Mouse (Mus musculus) hindlimb bud, embryonic 11.5 days (tissue): ENCODE data around the gene Usf1.

ENCODE experiments used
- DNase-seq: peaks from one replicate; pipeline ENCODE4 v3.0.0-alpha.2; 2012; ENCODE audit warnings: low read depth, low spot score; ENCODE audit errors: extremely low spot score

Usf1 gene

GRCm38 (mm10) chr1:171410947-171411484 is at the start of gene Usf1:
Gene Usf1, plus strand, starts transcription at chr1:171411313.
- peak; percentile 88 for DNase-seq

GRCm38 (mm10) chr1:171365934-171366333 is 45.2 kb upstream of the Usf1 start:
- DNase-seq = no peak

GRCm38 (mm10) chr1:171369845-171370556 is 41.1 kb upstream of the Usf1 start, which contains the start of gene Nectin4:
Gene Nectin4, plus strand, starts transcription at chr1:171370099.
- DNase-seq = no peak

GRCm38 (mm10) chr1:171372880-171373279 is 38.2 kb upstream of the Usf1 start:
- DNase-seq = no peak

GRCm38 (mm10) chr1:171373946-171374345 is 37.2 kb upstream of the Usf1 start:
- no peak for DNase-seq

GRCm38 (mm10) chr1:171375646-171376097 is 35.4 kb upstream of the Usf1 start:
- DNase-seq = no peak

- no peak for DNase-seq
Measured at GRCm38 (mm10) chr1:171378298-171378697, 32.8 kb upstream of the Usf1 start.

- no peak for DNase-seq
Measured at GRCm38 (mm10) chr1:171379935-171380599, 31.0 kb upstream of the Usf1 start.

GRCm38 (mm10) chr1:171382096-171382620 is 29.0 kb upstream of the Usf1 start:
- no peak for DNase-seq

GRCm38 (mm10) chr1:171384361-171384760 is 26.8 kb upstream of the Usf1 start:
- no peak for DNase-seq

GRCm38 (mm10) chr1:171385171-171385570 is 25.9 kb upstream of the Usf1 start:
- no peak for DNase-seq

GRCm38 (mm10) chr1:171387099-171387498 is 24.0 kb upstream of the Usf1 start:
- DNase-seq = no peak

- no peak for DNase-seq
Measured at GRCm38 (mm10) chr1:171388376-171389102, 22.6 kb upstream of the Usf1 start, which contains the start of gene Arhgap30. Gene Arhgap30, plus strand, starts transcription at chr1:171388954.

GRCm38 (mm10) chr1:171390101-171390500 is 21.0 kb upstream of the Usf1 start:
- no peak for DNase-seq

- DNase-seq = no peak
Measured at GRCm38 (mm10) chr1:171401821-171402220, 9.3 kb upstream of the Usf1 start.

- no peak for DNase-seq
Measured at GRCm38 (mm10) chr1:171402991-171403390, 8.1 kb upstream of the Usf1 start.

- no peak for DNase-seq
Measured at GRCm38 (mm10) chr1:171407263-171407662, 3.9 kb upstream of the Usf1 start.

GRCm38 (mm10) chr1:171410231-171410630 is 882 bp upstream of the Usf1 start:
- no peak for DNase-seq

- DNase-seq = no peak
Measured at GRCm38 (mm10) chr1:171411492-171411941, 404 bp downstream of the Usf1 start.

- peak; percentile 31 for DNase-seq
Measured at GRCm38 (mm10) chr1:171412001-171412441, 908 bp downstream of the Usf1 start.

- no peak for DNase-seq
Measured at GRCm38 (mm10) chr1:171412446-171412845, 1.3 kb downstream of the Usf1 start.
